Comparison of ENCODE assay signal across 10 mouse cellular contexts in the genomic region with DNA sequence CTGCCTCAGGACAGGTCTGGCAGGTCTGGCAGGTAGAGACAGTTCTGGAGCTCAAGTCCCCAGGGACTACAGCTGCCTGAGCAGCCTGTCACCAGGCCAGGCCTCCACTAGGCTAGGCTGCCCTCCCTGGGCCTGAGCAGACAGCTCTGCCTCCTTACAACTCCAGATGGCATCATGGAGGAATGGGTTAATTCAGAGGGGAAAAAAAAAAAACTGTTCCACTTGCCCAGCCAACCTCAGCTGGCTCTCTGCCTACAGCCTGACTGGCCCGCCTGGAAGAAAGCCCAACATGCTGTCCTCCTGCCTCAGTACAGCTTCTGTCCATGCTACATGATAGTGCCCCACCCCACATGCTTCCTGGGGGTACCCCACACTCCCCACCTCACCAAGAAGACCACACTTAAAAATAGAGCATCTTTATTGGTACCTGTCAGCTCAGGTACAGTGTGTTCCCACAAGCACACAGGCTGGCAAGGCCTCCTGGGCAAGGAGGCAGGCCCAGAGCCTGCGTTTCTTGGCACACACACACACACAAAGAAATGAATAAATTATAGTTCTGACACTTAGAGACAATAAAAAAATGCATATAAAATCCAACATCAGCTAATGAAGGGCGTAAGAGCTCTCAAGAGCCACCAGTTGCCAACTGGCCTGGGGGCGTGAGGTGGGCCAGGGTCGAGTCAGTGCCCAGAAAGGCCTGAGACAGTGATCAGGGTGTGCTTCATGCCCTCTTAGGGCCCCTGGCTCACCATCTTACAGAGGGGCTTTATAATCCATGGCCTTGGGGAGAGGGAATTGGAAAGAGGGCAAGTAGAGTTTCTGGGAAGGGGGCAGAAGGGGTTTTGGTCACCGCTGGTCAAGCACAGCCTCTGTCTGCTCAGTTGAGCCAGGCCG. TPM values are rescaled to one million over a fixed set of nuclear protein-coding genes. Genes with fewer than 3 reads are reported as not detected.
DNase-seq lines count a peak whose midpoint lies in the region; ATAC-seq and TF ChIP-seq lines count a peak whose summit lies in the region.
"Had no signal": no experiment of that assay in that cellular context is flagged by ENCODE, and none has a peak within 500 bp of the region (broad histone marks: within the 10 kb centered on the region; RNA-seq: fewer than 3 reads in every experiment).

No protein-coding gene starts in this region.

- H3K4me1 ChIP-seq in forebrain, embryonic 12.5 days: 0 out of 2 replicates have a peak, but pooled peaks cover 6% of the 10 kb centered on the region
- H3K4me1 ChIP-seq in intestine, postnatal 0 days (replicated peaks; ENCODE audit: control insufficient read depth, insufficient read depth, low read length): no peaks in the 10 kb centered on the region

- peak; percentile 58 to 77 for DNase-seq in left cerebral cortex, postnatal 14 days (ENCODE audit: low spot score in 2 of 2)
- no peak for DNase-seq in left cerebral cortex, adult 11 months (ENCODE audit: low spot score)
- DNase-seq in brain, adult 2 months (ENCODE audit: low read depth, low spot score): peak; percentile 87
- peak; percentile 67 for DNase-seq in kidney, postnatal 14 days
- DNase-seq in right cerebral cortex, postnatal 14 days: peak; percentile 57
- DNase-seq in natural killer cell, adult 2 months (ENCODE audit: low spot score in 2 of 2): no peak

- H3K27me3 ChIP-seq in forebrain, embryonic 12.5 days: no peaks in the 10 kb centered on the region
- no peaks in the 10 kb centered on the region for H3K27me3 ChIP-seq in intestine, postnatal 0 days (replicated peaks; ENCODE audit: control insufficient read depth, insufficient read depth, low read length)

- no peak overlapping the region for H3K4me3 ChIP-seq in forebrain, embryonic 12.5 days (replicated peaks)
- H3K4me3 ChIP-seq in intestine, postnatal 0 days (ENCODE audit: low read depth, low read length): no peak overlapping the region
- H3K4me3 ChIP-seq: megakaryocyte, embryonic 14.5 days had no signal

- H3K27ac ChIP-seq in forebrain, embryonic 12.5 days: 0 out of 2 replicates have a peak overlapping the region, but pooled peaks have one; percentile 3
- no peak overlapping the region for H3K27ac ChIP-seq in intestine, postnatal 0 days (ENCODE audit: low read depth, low read length)

- no peak for TF ChIP-seq CTCF in intestine, postnatal 0 days (IDR thresholded peaks at IDR 0.05; ENCODE audit: low read depth)

- 0 out of 2 replicates have a peak, but pooled peaks cover 4% of the 10 kb centered on the region for H3K36me3 ChIP-seq in forebrain, embryonic 12.5 days (replicated peaks)
- H3K36me3 ChIP-seq in intestine, postnatal 0 days (ENCODE audit: control insufficient read depth, insufficient read depth): peaks cover 35% of the 10 kb centered on the region

- H3K9ac ChIP-seq in forebrain, embryonic 12.5 days: no peak overlapping the region
- no peak overlapping the region for H3K9ac ChIP-seq in intestine, postnatal 0 days (ENCODE audit: low read depth, low read length)

- WGBS in forebrain, embryonic 12.5 days: 81% methylated on average over 7 of the region's 7 CpGs
- WGBS in intestine, postnatal 0 days: 82% methylated on average over 7 of the region's 7 CpGs

- H3K4me2 ChIP-seq in forebrain, embryonic 12.5 days: no peak overlapping the region
- H3K4me2 ChIP-seq in intestine, postnatal 0 days (replicated peaks; ENCODE audit: low read depth): no peak overlapping the region

- intact Hi-C loops in left cerebral cortex, postnatal 14 days (cut with DNase I): no loop called here

- no peaks in the 10 kb centered on the region for H3K9me3 ChIP-seq in forebrain, embryonic 12.5 days
- H3K9me3 ChIP-seq in intestine, postnatal 0 days (ENCODE audit: control insufficient read depth): no peaks in the 10 kb centered on the region
- H3K9me3 ChIP-seq: megakaryocyte, embryonic 14.5 days had no signal

- ATAC-seq in forebrain, embryonic 12.5 days (ENCODE audit: low FRiP score): 0 out of 2 replicates have a peak, but pooled peaks have one; percentile 9
- ATAC-seq in intestine, postnatal 0 days: no peak

RNA-seq across cellular contexts. Expression of gene Csrnp1, which starts 13.4 kb away (rescaled TPM):
- total RNA-seq in left cerebral cortex, postnatal 14 days (2021): 10 to 100 TPM in 1 of 2 experiments, 1 to 10 TPM in 1; 9.4 to 11.1 TPM
- 1.7 and 2.2 TPM in 2 replicates for polyA plus RNA-seq in forebrain, embryonic 12.5 days (2016; fragmentation: Nextera tagmentation; extraction: Ambion mirVana)
- polyA plus RNA-seq in intestine, postnatal 0 days (2015; fragmentation: Nextera tagmentation; extraction: Ambion mirVana): 3.8 and 4.2 TPM in 2 replicates

RNA-seq across cellular contexts. Expression of gene Ttc21a, which starts 33.6 kb away (rescaled TPM):
- total RNA-seq in left cerebral cortex, postnatal 14 days (2021): under 1 TPM; 0.55 TPM
- polyA plus RNA-seq in forebrain, embryonic 12.5 days (2016; fragmentation: Nextera tagmentation; extraction: Ambion mirVana): 0.24 and 0.36 TPM in 2 replicates
- not detected in 2 replicates for polyA plus RNA-seq in intestine, postnatal 0 days (2015; fragmentation: Nextera tagmentation; extraction: Ambion mirVana)
- total RNA-seq: heart, postnatal 36 days had no signal

RNA-seq across cellular contexts. Expression of gene Gorasp1, which starts 33.6 kb away (rescaled TPM):
- total RNA-seq in left cerebral cortex, postnatal 14 days (2021): 10 to 100 TPM; 31.3 to 33.7 TPM
- polyA plus RNA-seq in forebrain, embryonic 12.5 days (2016; fragmentation: Nextera tagmentation; extraction: Ambion mirVana): 23.1 and 27.7 TPM in 2 replicates
- polyA plus RNA-seq in intestine, postnatal 0 days (2015; fragmentation: Nextera tagmentation; extraction: Ambion mirVana): 14.4 and 16.4 TPM in 2 replicates

RNA-seq across cellular contexts. Expression of gene Xirp1, which starts 52.4 kb away (rescaled TPM):
- total RNA-seq in left cerebral cortex, postnatal 14 days (2021): under 1 TPM; 0.08 to 0.09 TPM
- polyA plus RNA-seq in forebrain, embryonic 12.5 days (2016; fragmentation: Nextera tagmentation; extraction: Ambion mirVana): 0.04 TPM in 1 of 2 replicates, not detected in the other
- polyA plus RNA-seq in intestine, postnatal 0 days (2015; fragmentation: Nextera tagmentation; extraction: Ambion mirVana): 0.10 and 0.14 TPM in 2 replicates

Comparison
In these comparisons a context has a peak if more than half of its experiments do, and no peak if none do; other contexts are left out.
1. DNase-seq: peak in left cerebral cortex, postnatal 14 days (2 of 2), brain, adult 2 months (single experiment), kidney, postnatal 14 days (single experiment) and right cerebral cortex, postnatal 14 days (single experiment); none in left cerebral cortex, adult 11 months (single experiment) and natural killer cell, adult 2 months (0 of 2).